Mouse (Mus musculus) testis, adult 2 months (tissue): ENCODE measurements around the gene Scyl2.

Experiments used
- CTCF ChIP-seq: fragments of 200-500 bp; IDR thresholded peaks from 2 replicates; pipeline ENCODE4 v1.5.1; 2012; ENCODE audit warnings: low read depth, mild to moderate bottlenecking, inconsistent platforms, low read length, moderate library complexity; ENCODE audit not compliant: control insufficient read depth, insufficient read depth, insufficient replicate concordance
- POLR2A ChIP-seq: fragments of 200-500 bp; IDR thresholded peaks from 2 replicates; pipeline ENCODE4 v1.6.1; 2012; ENCODE audit warnings: low read depth, mild to moderate bottlenecking, inconsistent platforms, low read length, moderate library complexity; ENCODE audit not compliant: control insufficient read depth

GRCm38 (mm10) chr10:89680517-89680916, 5.6 kb downstream of the Scyl2 start:
- TF ChIP-seq POLR2A (no peak), CTCF (no peak)
